Mouse (Mus musculus): ENCODE measurements around the gene Rad54l2. TPM values are rescaled to one million over a fixed set of nuclear protein-coding genes. Genes with fewer than 3 reads are reported as not detected.

The Rad54l2 gene
- total and polyA plus RNA-seq, 2 experiments from 2014 or later: 4.6 to 25.5 TPM

GRCm38 (mm10) chr9:106645684-106646271 lies 143.2 kb downstream of the Rad54l2 start:
- peaks cover 14% of the 10 kb centered on the region for H3K36me3 ChIP-seq (ENCODE audit: insufficient read depth, low read length)
- no peak overlapping the region for H3K4me3 ChIP-seq (ENCODE audit: low read depth, low read length)
- H3K27ac ChIP-seq (ENCODE audit: low read depth, low read length): no peak overlapping the region
- no peak for ATAC-seq (ENCODE audit: low FRiP score)
- H3K4me2 ChIP-seq (ENCODE audit: low read depth, low read length, poor library complexity, severe bottlenecking): no peak overlapping the region
- 82% methylated on average over 9 of the region's 9 CpGs for WGBS
- no peaks in the 10 kb centered on the region for H3K27me3 ChIP-seq (ENCODE audit: insufficient read depth, low read length)
- TF ChIP-seq CTCF (IDR thresholded peaks at IDR 0.05): no peak
- H3K9me3 ChIP-seq (ENCODE audit: low read length): no peaks in the 10 kb centered on the region
- H3K9ac ChIP-seq (replicated peaks; ENCODE audit: low read length, poor library complexity, severe bottlenecking): no peak overlapping the region
- H3K4me1 ChIP-seq (ENCODE audit: insufficient read depth, low read length): no peaks in the 10 kb centered on the region
- no peak for DNase-seq (ENCODE audit: low spot score)

- Histone ChIP-seq H3K4me1 (ENCODE audit: insufficient read depth, low read length) (no peaks in the 10 kb centered on the region), H3K9ac (replicated peaks; ENCODE audit: low read length, poor library complexity, severe bottlenecking) (no peak overlapping the region), H3K27ac (ENCODE audit: low read depth, low read length) (no peak overlapping the region), H3K36me3 (ENCODE audit: insufficient read depth, low read length) (peaks cover 14% of the 10 kb centered on the region), H3K27me3 (ENCODE audit: insufficient read depth, low read length) (no peaks in the 10 kb centered on the region), H3K4me2 (ENCODE audit: low read depth, low read length, poor library complexity, severe bottlenecking) (no peak overlapping the region), H3K9me3 (ENCODE audit: low read length) (no peaks in the 10 kb centered on the region), H3K4me3 (ENCODE audit: low read depth, low read length) (no peak overlapping the region)
- TF ChIP-seq CTCF (IDR thresholded peaks at IDR 0.05): peak; percentile 48
- DNase-seq (ENCODE audit: low spot score): no peak
- 71% methylated on average over 6 of the region's 6 CpGs for WGBS
- no peak for ATAC-seq (ENCODE audit: low FRiP score)
Observed at GRCm38 (mm10) chr9:106643787-106644186, 145.2 kb downstream of the Rad54l2 start.

GRCm38 (mm10) chr9:106643128-106643527 lies 145.9 kb downstream of the Rad54l2 start:
- TF ChIP-seq CTCF (IDR thresholded peaks at IDR 0.05): peak; percentile 87
- H3K9ac ChIP-seq (replicated peaks; ENCODE audit: low read length, poor library complexity, severe bottlenecking): no peak overlapping the region
- no peaks in the 10 kb centered on the region for H3K9me3 ChIP-seq (ENCODE audit: low read length)
- H3K27me3 ChIP-seq (ENCODE audit: insufficient read depth, low read length): no peaks in the 10 kb centered on the region
- ATAC-seq (ENCODE audit: low FRiP score) (0 out of 2 replicates have a peak, but pooled peaks have one; percentile 58), DNase-seq (ENCODE audit: low spot score) (peak; percentile 77)
- H3K36me3 ChIP-seq (ENCODE audit: insufficient read depth, low read length): peaks cover 14% of the 10 kb centered on the region
- no peaks in the 10 kb centered on the region for H3K4me1 ChIP-seq (ENCODE audit: insufficient read depth, low read length)
- 42% methylated on average over 7 of the region's 7 CpGs for WGBS
- H3K27ac ChIP-seq (ENCODE audit: low read depth, low read length): no peak overlapping the region
- H3K4me2 ChIP-seq (ENCODE audit: low read depth, low read length, poor library complexity, severe bottlenecking): no peak overlapping the region
- H3K4me3 ChIP-seq (ENCODE audit: low read depth, low read length): no peak overlapping the region

GRCm38 (mm10) chr9:106641346-106641745 lies 147.6 kb downstream of the Rad54l2 start:
- WGBS: 45% methylated on average over 5 of the region's 5 CpGs
- Histone ChIP-seq H3K4me2 (ENCODE audit: low read depth, low read length, poor library complexity, severe bottlenecking) (no peak overlapping the region), H3K36me3 (ENCODE audit: insufficient read depth, low read length) (peaks cover 10% of the 10 kb centered on the region), H3K9me3 (ENCODE audit: low read length) (no peaks in the 10 kb centered on the region), H3K9ac (replicated peaks; ENCODE audit: low read length, poor library complexity, severe bottlenecking) (no peak overlapping the region), H3K27ac (ENCODE audit: low read depth, low read length) (no peak overlapping the region), H3K4me3 (ENCODE audit: low read depth, low read length) (no peak overlapping the region), H3K4me1 (ENCODE audit: insufficient read depth, low read length) (no peaks in the 10 kb centered on the region), H3K27me3 (ENCODE audit: insufficient read depth, low read length) (no peaks in the 10 kb centered on the region)
- TF ChIP-seq CTCF (IDR thresholded peaks at IDR 0.05): no peak
- ATAC-seq (ENCODE audit: low FRiP score) (no peak), DNase-seq (ENCODE audit: low spot score) (no peak)

- DNase-seq (ENCODE audit: low spot score) (no peak), ATAC-seq (ENCODE audit: low FRiP score) (no peak)
- no peak overlapping the region for H3K27ac ChIP-seq (ENCODE audit: low read depth, low read length)
Observed at GRCm38 (mm10) chr9:106638154-106638553, 150.8 kb downstream of the Rad54l2 start.

More at GRCm38 (mm10) chr9:106638154-106638553, 150.8 kb downstream of the Rad54l2 start:
- H3K9me3 ChIP-seq (ENCODE audit: low read length): no peaks in the 10 kb centered on the region
- no peaks in the 10 kb centered on the region for H3K4me1 ChIP-seq (ENCODE audit: insufficient read depth, low read length)
- no peaks in the 10 kb centered on the region for H3K36me3 ChIP-seq (ENCODE audit: insufficient read depth, low read length)
- H3K27me3 ChIP-seq (ENCODE audit: insufficient read depth, low read length): no peaks in the 10 kb centered on the region
- no peak overlapping the region for H3K4me3 ChIP-seq (ENCODE audit: low read depth, low read length)
- no peak for TF ChIP-seq CTCF (IDR thresholded peaks at IDR 0.05)
- 93% methylated on average over 8 of the region's 8 CpGs for WGBS
- no peak overlapping the region for H3K9ac ChIP-seq (replicated peaks; ENCODE audit: low read length, poor library complexity, severe bottlenecking)
- no peak overlapping the region for H3K4me2 ChIP-seq (ENCODE audit: low read depth, low read length, poor library complexity, severe bottlenecking)

Other genes starting within 250 kb of the Rad54l2 start
- gene Iqcf3, start 227.6 kb downstream of the Rad54l2 start, total RNA-seq (2014; rRNA removed): not detected in 2 replicates
- gene Iqcf3, start 227.6 kb downstream of the Rad54l2 start, polyA plus RNA-seq (2015; fragmentation: Nextera tagmentation; extraction: Ambion mirVana): not detected in 2 replicates
- gene Iqcf4, start 218.2 kb downstream of the Rad54l2 start, total RNA-seq (2014; rRNA removed): not detected in 2 replicates
- gene Iqcf4, start 218.2 kb downstream of the Rad54l2 start, polyA plus RNA-seq (2015; fragmentation: Nextera tagmentation; extraction: Ambion mirVana): not detected in 2 replicates
- gene Iqcf6, start 162.6 kb downstream of the Rad54l2 start, total RNA-seq (2014; rRNA removed): not detected in 2 replicates
- not detected in 2 replicates for gene Iqcf6, start 162.6 kb downstream of the Rad54l2 start, polyA plus RNA-seq (2015; fragmentation: Nextera tagmentation; extraction: Ambion mirVana)
- 22.1 and 23.0 TPM in 2 replicates for gene Grm2, start 133.1 kb downstream of the Rad54l2 start, total RNA-seq (2014; rRNA removed)
- gene Grm2, start 133.1 kb downstream of the Rad54l2 start, polyA plus RNA-seq (2015; fragmentation: Nextera tagmentation; extraction: Ambion mirVana): 24.2 and 24.7 TPM in 2 replicates
- gene Tex264, start 103.3 kb downstream of the Rad54l2 start, total RNA-seq (2014; rRNA removed): 74.9 and 82.7 TPM in 2 replicates
- gene Tex264, start 103.3 kb downstream of the Rad54l2 start, polyA plus RNA-seq (2015; fragmentation: Nextera tagmentation; extraction: Ambion mirVana): 87.4 and 101 TPM in 2 replicates
- 23.4 and 27.2 TPM in 2 replicates for gene Dcaf1, start 32.7 kb upstream of the Rad54l2 start, total RNA-seq (2014; rRNA removed)
- 7.4 and 7.6 TPM in 2 replicates for gene Dcaf1, start 32.7 kb upstream of the Rad54l2 start, polyA plus RNA-seq (2015; fragmentation: Nextera tagmentation; extraction: Ambion mirVana)
- 81.6 and 82.7 TPM in 2 replicates for gene Rbm15b, start 98.2 kb upstream of the Rad54l2 start, total RNA-seq (2014; rRNA removed)
- gene Rbm15b, start 98.2 kb upstream of the Rad54l2 start, polyA plus RNA-seq (2015; fragmentation: Nextera tagmentation; extraction: Ambion mirVana): 10.6 and 12.6 TPM in 2 replicates
- gene Manf, start 102.8 kb upstream of the Rad54l2 start, total RNA-seq (2014; rRNA removed): 46.3 and 54.6 TPM in 2 replicates
- 112 and 115 TPM in 2 replicates for gene Manf, start 102.8 kb upstream of the Rad54l2 start, polyA plus RNA-seq (2015; fragmentation: Nextera tagmentation; extraction: Ambion mirVana)